Mouse (Mus musculus) right cerebral cortex, postnatal 36 days (tissue): Measurements from ENCODE around the gene Prr11.

Experiments used
- DNase-seq, 2 experiments: peaks; one replicate each; pipeline ENCODE4 v3.0.0; 2022; ENCODE audit warnings: low spot score in 2 of 2, mixed read lengths in 1 of 2

Gene Prr11

GRCm38 (mm10) chr11:87046968-87047367, 61.5 kb downstream of the Prr11 start:
- DNase-seq: no peak

- no peak for DNase-seq
These were observed 65.5 kb downstream of the Prr11 start for GRCm38 (mm10) chr11:87043052-87043451.

GRCm38 (mm10) chr11:87039307-87039963, 69.1 kb downstream of the Prr11 start:
- no peak for DNase-seq
